Mouse (Mus musculus): Measurements from ENCODE around the gene Ndp.

DNA sequence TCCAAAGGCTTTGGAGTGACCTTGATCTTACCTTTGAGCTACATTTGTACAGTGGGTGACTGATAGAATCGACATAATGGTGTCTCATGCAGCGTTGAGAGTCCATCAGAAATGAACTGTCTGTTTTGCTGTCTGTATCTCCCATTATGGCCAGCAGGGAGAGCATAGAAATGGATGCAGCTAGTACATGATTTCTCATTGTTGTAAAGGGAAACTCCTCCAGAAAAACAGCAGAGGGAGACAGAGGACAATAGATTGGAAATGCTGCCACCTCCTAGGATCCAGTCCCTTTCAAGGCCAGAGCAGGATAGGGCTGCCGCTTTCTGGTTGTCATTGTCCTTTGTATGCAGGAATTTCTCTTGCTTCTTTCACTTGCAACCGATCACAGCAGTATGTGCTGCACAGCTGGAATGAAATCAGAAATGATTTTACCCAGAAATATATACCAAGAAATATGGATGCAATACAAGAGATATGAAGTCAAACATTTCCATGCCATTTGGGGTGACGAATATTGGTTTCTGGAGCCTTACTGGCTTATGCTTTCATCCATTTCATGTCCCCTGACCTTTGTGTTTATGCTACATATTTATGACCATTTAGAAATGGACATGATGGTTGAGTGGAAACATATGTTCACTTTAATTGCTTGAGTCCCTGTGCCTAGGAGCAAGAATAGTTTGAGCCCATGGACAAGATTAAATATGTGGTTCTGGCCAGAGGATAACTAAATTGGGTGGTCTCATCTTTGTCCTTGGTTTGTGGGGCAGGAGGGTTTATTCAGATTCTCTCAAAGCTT, 17.0 kb downstream of the Ndp start:
- TF ChIP-seq POLR2A (IDR thresholded peaks at IDR 0.05; ENCODE audit: insufficient read length, low read depth) = no peak
- TF ChIP-seq CEBPB (IDR thresholded peaks at IDR 0.05; ENCODE audit: insufficient read depth, poor library complexity, severe bottlenecking) = no peak
- TF ChIP-seq E2F4 (IDR thresholded peaks at IDR 0.05; ENCODE audit: insufficient read depth) = no peak
- no peak for TF ChIP-seq MAX (IDR thresholded peaks at IDR 0.05; ENCODE audit: low read depth)
- no peak for TF ChIP-seq TCF3 (IDR thresholded peaks at IDR 0.05; ENCODE audit: insufficient read length, low read depth)
- no peak for TF ChIP-seq TCF12 (IDR thresholded peaks at IDR 0.05; ENCODE audit: insufficient read depth, poor library complexity, severe bottlenecking)
- no peak for TF ChIP-seq REST (IDR thresholded peaks at IDR 0.05; ENCODE audit: insufficient read depth, insufficient read length)
- no peak for TF ChIP-seq USF1 (IDR thresholded peaks at IDR 0.05; ENCODE audit: low read depth)
- no peak for TF ChIP-seq SRF (IDR thresholded peaks at IDR 0.05; ENCODE audit: control insufficient read depth, insufficient read length, low read depth)
- no peak for TF ChIP-seq MYOG (IDR thresholded peaks at IDR 0.05; ENCODE audit: control insufficient read depth in 1 of 3, insufficient read depth in 1 of 3, insufficient read length in 2 of 3, low read depth in 2 of 3)
- no peak for TF ChIP-seq POLR2AphosphoS2 (IDR thresholded peaks at IDR 0.05; ENCODE audit: insufficient read length, low read depth)
- no peak for TF ChIP-seq MYOD1 (IDR thresholded peaks at IDR 0.05; ENCODE audit: control insufficient read depth in 1 of 3, insufficient read length in 2 of 3, low read depth in 2 of 3)

All from myocyte (in vitro differentiated cells).